Mouse (Mus musculus) forebrain, embryonic 16.5 days (tissue): ENCODE data around the gene Ergic1. TPM values are rescaled to one million over a fixed set of nuclear protein-coding genes. Genes with fewer than 3 reads are reported as not detected.

Source experiments
- ATAC-seq: fragments of 200-750 bp; cut with Nextera tagmentation; 2 replicates; pipeline ENCODE4 v1.8.0; 2017; ENCODE audit warnings: mild to moderate bottlenecking, moderate library complexity
- H3K27ac ChIP-seq: fragments of 300-500 bp; sonication (generic); 2 replicates; pipeline ENCODE4 v1.5.1; 2014; ENCODE audit warnings: low read length, control low read depth
- H3K27me3 ChIP-seq: fragments of 300-500 bp; sonication (generic); replicated peaks from 2 replicates; pipeline ENCODE4 v1.6.1; 2014; ENCODE audit warnings: low read length; ENCODE audit not compliant: control insufficient read depth, insufficient read depth
- H3K36me3 ChIP-seq: fragments of 300-500 bp; sonication (generic); 2 replicates; pipeline ENCODE4 v1.6.1; 2014; ENCODE audit not compliant: control insufficient read depth, insufficient read depth
- H3K4me1 ChIP-seq: fragments of 300-500 bp; sonication (generic); replicated peaks from 2 replicates; pipeline ENCODE4 v1.6.1; 2014; ENCODE audit warnings: low read length; ENCODE audit not compliant: control insufficient read depth, insufficient read depth
- H3K4me2 ChIP-seq: fragments of 300-500 bp; sonication (generic); 2 replicates; pipeline ENCODE4 v1.6.1; 2014; ENCODE audit warnings: mild to moderate bottlenecking, low read length, control low read depth
- H3K4me3 ChIP-seq: fragments of 300-500 bp; sonication (generic); replicated peaks from 2 replicates; pipeline ENCODE4 v1.5.1; 2014; ENCODE audit warnings: mild to moderate bottlenecking, low read length, control low read depth
- H3K9ac ChIP-seq: fragments of 300-500 bp; sonication (generic); replicated peaks from 2 replicates; pipeline ENCODE4 v1.6.1; 2014; ENCODE audit warnings: low read depth, low read length, control low read depth
- H3K9me3 ChIP-seq: fragments of 300-500 bp; sonication (generic); 2 replicates; pipeline ENCODE4 v1.6.1; 2016; ENCODE audit warnings: low read length; ENCODE audit not compliant: control insufficient read depth
- WGBS: fragments of 180-500 bp; shearing (Covaris S2); extraction: QIAGEN DNeasy Blood & Tissue Kit; methylation state at CpG from one replicate; pipeline ENCODE4 v1.1.7; 2014; 5-methylcytosine and 5-hydroxymethylcytosine counted together
- polyA plus RNA-seq: library from polyadenylated mRNA; unstranded; fragments of >200 nt; fragmentation: Nextera tagmentation; extraction: Ambion mirVana; gene quantifications from 2 replicates; pipeline ENCODE4 v1.2.1, GENCODE M21; 2015

Gene Ergic1
- polyA plus RNA-seq, 1 experiment from 2014 or later = 113 TPM

DNA sequence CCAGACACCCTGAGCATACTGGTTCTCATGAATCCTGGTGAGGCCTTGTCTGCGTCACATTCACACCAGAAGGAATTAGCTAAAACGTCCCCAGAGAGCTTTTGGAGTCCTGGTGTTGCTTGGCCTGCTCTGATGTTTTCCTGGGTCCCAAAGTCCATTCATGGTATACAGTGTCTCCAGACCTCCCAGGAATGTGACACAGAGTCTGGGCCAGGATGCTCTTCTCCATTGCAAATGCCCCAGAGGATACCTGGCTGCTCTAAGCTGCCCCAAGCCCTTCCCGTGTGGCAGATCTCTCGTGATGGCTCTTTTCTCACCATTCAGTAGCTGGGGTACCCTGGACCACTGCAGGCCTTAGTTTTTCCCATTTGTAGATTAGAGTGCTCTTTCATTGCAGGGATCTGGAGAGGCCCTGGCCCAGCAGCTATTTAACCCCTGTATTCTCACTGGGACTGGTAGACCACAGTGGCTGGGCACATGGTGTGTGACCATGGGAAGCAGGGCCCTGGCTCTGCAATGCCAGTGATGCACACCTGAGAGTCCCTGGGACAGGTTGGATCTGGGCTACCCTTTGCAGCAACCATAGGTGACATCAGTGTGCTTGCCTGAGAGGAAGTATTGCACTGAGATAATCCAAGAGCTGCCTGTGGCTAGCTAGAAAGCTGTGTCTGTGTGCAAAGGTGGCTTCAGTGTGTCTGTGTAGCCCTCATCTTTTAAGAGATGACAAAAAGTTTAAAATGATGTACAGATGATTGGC, 8.5 kb downstream of the Ergic1 start:
- Histone ChIP-seq H3K4me3 (no peak overlapping the region), H3K4me2 (no peak overlapping the region), H3K36me3 (peaks cover 24% of the 10 kb centered on the region), H3K27me3 (no peaks in the 10 kb centered on the region), H3K27ac (no peak overlapping the region), H3K9ac (no peak overlapping the region), H3K4me1 (no peaks in the 10 kb centered on the region; the same call in 1 of the 2 replicates), H3K9me3 (no peaks in the 10 kb centered on the region; the same call in 1 of the 2 replicates)
- no peak for ATAC-seq
- WGBS = 92% methylated on average over 4 of the region's 4 CpGs

DNA sequence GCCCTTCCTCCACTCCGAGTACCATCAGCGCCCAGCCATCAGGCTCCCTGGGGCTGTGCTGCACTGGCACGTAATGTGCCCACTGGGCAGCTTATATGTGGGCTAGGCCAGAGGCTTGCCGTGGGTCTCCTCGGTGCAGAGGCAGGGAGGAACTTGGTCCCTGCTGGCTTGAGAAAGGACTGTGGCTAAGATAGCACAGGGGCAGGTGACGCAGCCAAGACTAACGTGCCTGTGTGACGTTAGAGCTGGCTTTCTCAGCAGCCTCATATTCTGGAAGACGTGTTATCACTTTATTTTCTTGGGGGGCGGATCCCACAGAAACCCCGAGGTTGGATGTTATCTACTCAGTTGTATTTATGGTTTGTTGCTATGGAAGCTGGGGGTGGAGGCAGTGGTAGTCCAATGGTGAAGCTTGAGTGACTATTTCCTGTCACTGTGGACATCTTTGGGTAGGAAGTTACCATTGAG, 9.4 kb downstream of the Ergic1 start:
- no peaks in the 10 kb centered on the region for H3K27me3 ChIP-seq
- no peak overlapping the region for H3K9ac ChIP-seq
- H3K36me3 ChIP-seq = peaks cover 21% of the 10 kb centered on the region
- H3K9me3 ChIP-seq = no peaks in the 10 kb centered on the region; the same call in 1 of the 2 replicates
- H3K27ac ChIP-seq = no peak overlapping the region
- 88% methylated on average over 11 of the region's 11 CpGs for WGBS
- ATAC-seq = no peak
- no peak overlapping the region for H3K4me3 ChIP-seq
- peaks cover 7% of the 10 kb centered on the region for H3K4me1 ChIP-seq
- no peak overlapping the region for H3K4me2 ChIP-seq

DNA sequence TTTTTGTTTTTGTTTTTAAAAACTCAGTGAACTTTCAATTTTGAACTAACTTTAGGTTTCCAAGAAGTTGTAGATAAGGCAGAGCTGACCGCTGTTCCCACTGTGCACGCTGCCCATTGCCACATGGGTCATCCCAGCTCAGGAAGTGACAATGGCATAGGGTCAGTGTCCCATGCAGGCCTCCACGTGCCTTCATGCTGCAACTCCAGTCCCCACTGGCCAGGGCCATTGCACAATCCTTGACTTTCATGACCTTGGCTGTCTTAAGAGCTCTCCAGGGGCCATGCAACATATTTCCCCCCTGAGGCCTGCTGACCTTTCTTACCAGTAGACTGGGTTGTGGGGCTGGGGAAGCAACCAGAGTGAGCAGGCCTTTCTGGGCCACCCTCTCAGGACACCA, 10.1 kb downstream of the Ergic1 start:
- WGBS = 95% methylated on average over 3 of the region's 3 CpGs

DNA sequence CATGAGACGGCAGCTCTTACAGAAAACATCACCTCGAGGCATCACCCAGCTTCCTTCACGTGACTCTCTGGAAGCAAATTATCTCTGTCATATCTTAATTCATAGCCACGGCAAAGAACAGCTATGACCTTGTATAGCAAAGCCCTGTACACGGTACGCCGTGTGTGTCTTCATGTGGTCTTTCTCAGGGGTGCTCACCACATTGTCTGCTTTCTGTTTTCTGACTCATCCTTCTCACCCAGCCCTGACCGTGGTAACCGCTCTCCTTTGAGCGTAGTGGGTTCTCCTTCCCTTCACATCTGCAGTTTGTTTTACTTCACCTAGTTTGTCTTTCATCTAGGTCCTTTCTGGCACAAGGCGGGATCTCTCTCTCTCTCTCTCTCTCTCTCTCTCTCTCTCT, 11.0 kb downstream of the Ergic1 start:
- H3K4me1 ChIP-seq = peaks cover 10% of the 10 kb centered on the region
- no peak for ATAC-seq
- 92% methylated on average over 11 of the region's 11 CpGs for whole genome bisulfite sequencing
- H3K4me2 ChIP-seq = no peak overlapping the region
- H3K27ac ChIP-seq = no peak overlapping the region
- H3K27me3 ChIP-seq = no peaks in the 10 kb centered on the region
- no peaks in the 10 kb centered on the region for H3K9me3 ChIP-seq
- no peak overlapping the region for H3K9ac ChIP-seq
- no peak overlapping the region for H3K4me3 ChIP-seq
- peaks cover 16% of the 10 kb centered on the region for H3K36me3 ChIP-seq

More for the DNA sequence above, 10.1 kb downstream of the Ergic1 start:
- Histone ChIP-seq H3K4me2 (no peak overlapping the region), H3K9me3 (no peaks in the 10 kb centered on the region; the same call in 1 of the 2 replicates), H3K27ac (no peak overlapping the region), H3K27me3 (no peaks in the 10 kb centered on the region), H3K4me1 (peaks cover 10% of the 10 kb centered on the region), H3K9ac (no peak overlapping the region), H3K4me3 (no peak overlapping the region), H3K36me3 (peaks cover 19% of the 10 kb centered on the region)
- ATAC-seq = no peak

DNA sequence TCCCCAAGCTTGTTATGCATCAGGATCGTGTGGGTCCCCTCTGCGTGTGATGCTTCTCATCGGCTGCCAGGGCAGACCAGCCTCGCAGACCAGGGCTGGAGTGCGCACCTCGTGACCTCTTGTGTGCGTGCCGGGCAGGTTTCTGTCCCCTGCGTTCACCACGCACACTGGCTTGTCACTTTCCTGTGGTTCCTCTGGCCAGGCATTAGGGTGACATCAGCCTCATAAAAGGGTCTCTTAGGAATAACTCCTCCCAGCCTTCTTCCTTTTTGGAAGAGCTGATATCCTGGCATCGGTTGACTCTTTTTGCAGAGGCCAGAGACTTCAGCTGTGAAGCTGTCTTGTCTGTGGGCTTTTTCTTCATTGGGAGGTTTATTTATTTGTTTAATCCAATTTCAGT, 12.8 kb downstream of the Ergic1 start:
- no peak overlapping the region for H3K4me2 ChIP-seq
- no peak for ATAC-seq
- peaks cover 10% of the 10 kb centered on the region for H3K4me1 ChIP-seq
- no peaks in the 10 kb centered on the region for H3K27me3 ChIP-seq
- no peaks in the 10 kb centered on the region for H3K9me3 ChIP-seq
- 89% methylated on average over 11 of the region's 11 CpGs for WGBS
- H3K36me3 ChIP-seq = peaks cover 6% of the 10 kb centered on the region
- no peak overlapping the region for H3K4me3 ChIP-seq
- H3K27ac ChIP-seq = no peak overlapping the region
- H3K9ac ChIP-seq = no peak overlapping the region

DNA sequence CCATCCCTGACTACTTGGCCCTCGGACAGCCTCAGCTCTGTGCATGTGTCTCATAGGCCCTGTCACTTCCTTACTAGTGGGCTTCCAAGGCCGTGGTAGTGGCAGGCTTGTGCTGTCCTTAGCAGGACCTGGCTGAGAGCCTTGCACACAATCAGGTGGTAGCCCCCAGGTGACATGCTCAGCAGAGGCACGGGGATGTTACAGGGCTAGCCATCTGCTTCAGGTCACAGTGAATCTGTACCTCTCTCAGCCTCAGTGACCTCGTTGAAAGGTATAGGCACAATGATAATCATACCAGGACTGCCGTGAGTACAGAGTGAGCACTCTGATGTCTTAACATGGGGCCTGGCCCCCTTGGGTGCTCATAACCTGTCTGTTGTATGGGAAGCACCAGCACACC, 13.4 kb downstream of the Ergic1 start:
- peaks cover 10% of the 10 kb centered on the region for H3K4me1 ChIP-seq
- H3K4me3 ChIP-seq = no peak overlapping the region
- H3K27me3 ChIP-seq = no peaks in the 10 kb centered on the region
- WGBS = 89% methylated on average over 5 of the region's 5 CpGs
- no peak for ATAC-seq
- H3K9ac ChIP-seq = no peak overlapping the region
- H3K9me3 ChIP-seq = no peaks in the 10 kb centered on the region
- H3K36me3 ChIP-seq = peaks cover 3% of the 10 kb centered on the region; the same call in 1 of the 2 replicates
- no peak overlapping the region for H3K4me2 ChIP-seq
- H3K27ac ChIP-seq = no peak overlapping the region

DNA sequence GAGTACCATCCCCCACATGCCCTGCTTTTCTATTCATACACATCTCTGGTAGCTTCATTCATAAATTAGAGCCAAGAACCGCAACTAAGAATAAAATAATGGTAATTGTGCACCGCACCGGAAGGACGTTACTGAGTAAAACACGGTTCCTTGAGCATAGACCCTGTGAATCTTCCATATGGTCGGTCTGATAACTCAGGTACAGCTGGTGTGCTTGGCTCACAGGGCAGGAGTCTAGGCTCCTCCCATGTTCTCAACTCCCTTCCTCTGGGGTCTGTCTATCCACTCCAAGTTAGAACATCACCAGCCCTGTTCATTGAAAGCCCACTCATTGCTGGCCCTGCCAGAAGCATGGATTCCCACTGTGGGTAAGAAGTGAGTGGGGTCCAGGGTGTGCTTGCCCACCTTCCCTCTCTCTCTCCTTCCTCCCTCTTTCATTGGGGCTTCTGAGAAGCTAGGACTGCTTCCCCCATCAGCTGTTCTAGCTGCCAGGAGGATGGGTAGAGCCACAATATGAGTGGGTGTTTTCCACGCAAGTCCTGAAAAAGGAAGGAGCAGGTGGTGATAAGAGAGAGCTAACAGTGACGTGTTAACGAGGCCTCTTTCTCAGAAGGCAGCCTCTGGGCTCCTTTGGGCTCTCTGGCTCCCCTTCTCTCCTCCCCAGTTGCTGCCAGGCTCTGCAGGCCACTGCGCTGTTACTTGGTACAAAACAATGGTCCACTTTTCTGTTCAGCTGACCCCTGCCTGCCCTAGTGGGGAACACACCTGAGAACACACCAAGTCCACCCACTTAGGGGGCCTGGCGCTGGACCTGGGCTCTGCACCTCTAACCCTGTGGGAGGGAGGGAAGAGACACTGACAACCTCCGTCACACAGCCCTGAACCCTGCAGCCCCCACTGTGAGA, 14.7 kb downstream of the Ergic1 start:
- no peaks in the 10 kb centered on the region for H3K9me3 ChIP-seq
- no peaks in the 10 kb centered on the region; the same call in 1 of the 2 replicates for H3K36me3 ChIP-seq
- H3K4me2 ChIP-seq = no peak overlapping the region
- no peak for ATAC-seq
- peaks cover 10% of the 10 kb centered on the region for H3K4me1 ChIP-seq
- WGBS = 64% methylated on average over 12 of the region's 12 CpGs
- no peak overlapping the region for H3K27ac ChIP-seq
- no peaks in the 10 kb centered on the region for H3K27me3 ChIP-seq
- no peak overlapping the region for H3K4me3 ChIP-seq
- no peak overlapping the region for H3K9ac ChIP-seq

DNA sequence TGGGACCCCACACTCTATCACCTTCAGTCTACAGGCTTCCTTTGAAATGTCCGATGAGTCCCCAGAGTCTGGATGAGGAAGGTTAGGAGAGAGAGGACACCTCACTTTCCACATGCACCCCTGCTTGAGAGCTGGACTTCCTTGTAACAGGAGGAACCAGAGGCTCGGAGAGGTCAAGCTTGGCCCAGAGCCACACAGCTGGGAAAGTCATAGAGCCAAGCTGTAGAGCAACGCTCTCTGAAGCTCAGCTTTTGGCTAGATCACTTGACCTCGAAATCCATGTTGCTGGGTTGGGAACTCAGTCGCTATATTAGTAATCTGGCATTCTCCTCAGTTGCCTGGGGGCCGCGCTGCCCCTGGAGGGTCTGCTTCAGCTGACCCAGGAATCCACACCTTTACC, 15.5 kb downstream of the Ergic1 start:
- Histone ChIP-seq H3K36me3 (no peaks in the 10 kb centered on the region; the same call in 1 of the 2 replicates), H3K9ac (no peak overlapping the region), H3K4me3 (no peak overlapping the region), H3K4me1 (peaks cover 10% of the 10 kb centered on the region), H3K27ac (no peak overlapping the region), H3K27me3 (no peaks in the 10 kb centered on the region), H3K4me2 (no peak overlapping the region), H3K9me3 (no peaks in the 10 kb centered on the region)
- ATAC-seq = no peak
- WGBS = 87% methylated on average over 7 of the region's 7 CpGs

DNA sequence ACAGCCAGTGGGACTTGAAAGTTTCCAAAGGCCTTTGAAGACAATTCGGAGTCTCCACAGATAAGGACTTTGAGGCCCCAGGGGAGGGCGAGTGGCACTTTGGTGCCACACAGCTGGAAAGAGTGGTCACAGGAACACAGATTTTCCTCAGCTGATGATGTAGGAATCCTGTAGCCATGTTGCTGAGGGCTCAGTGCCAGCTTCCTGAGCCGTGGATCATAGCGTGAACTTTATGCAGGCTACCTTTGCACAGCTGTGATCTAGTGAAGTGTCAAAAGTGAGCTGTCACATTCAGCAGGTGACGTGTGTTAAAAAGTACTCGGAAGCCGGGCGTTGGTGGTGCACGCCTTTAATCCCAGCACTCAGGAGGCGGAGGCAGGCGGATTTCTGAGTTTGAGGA, 16.0 kb downstream of the Ergic1 start:
- ATAC-seq = no peak
- WGBS = 84% methylated on average over 11 of the region's 11 CpGs
- H3K4me1 ChIP-seq = peaks cover 10% of the 10 kb centered on the region

More for the DNA sequence above, 16.0 kb downstream of the Ergic1 start:
- Histone ChIP-seq H3K9me3 (no peaks in the 10 kb centered on the region), H3K27me3 (no peaks in the 10 kb centered on the region), H3K36me3 (no peaks in the 10 kb centered on the region; the same call in 1 of the 2 replicates), H3K4me3 (no peak overlapping the region), H3K4me2 (no peak overlapping the region), H3K27ac (no peak overlapping the region), H3K9ac (no peak overlapping the region)
